Mouse (Mus musculus) heart, postnatal 14 days (tissue): Measurements from ENCODE around the gene Pars2. TPM values are rescaled to one million over a fixed set of nuclear protein-coding genes. Genes with fewer than 3 reads are reported as not detected.

Experiments used
- DNase-seq, 2 experiments: peaks; one replicate each; pipeline ENCODE4 v3.0.0; 2021 to 2022
- intact Hi-C: fragments of 180-260 bp; cut with DNase I; formaldehyde crosslinking; loops from one replicate; pipeline ENCODE4 v1.15.1; 2025
- long read RNA-seq, 2 experiments: library from polyadenylated mRNA; stranded (forward); transcript quantifications; one replicate each; pipeline ENCODE4 v2.0.0; 2021
- total RNA-seq, 2 experiments: library from RNA; stranded (reverse); gene quantifications; 2 replicates each; pipeline ENCODE4 v1.2.3; 2021

Pars2 gene
- total RNA-seq: 1 to 10 TPM; 4.7 to 5.2 TPM
- long read RNA-seq, experiment 1, transcript Pars2-201 (2 exons, 2,191 nt): major isoform, 8 of 13 reads
- long read RNA-seq, experiment 1, partial matches to known transcripts: 0 of 13 reads
- long read RNA-seq, experiment 1, other reads (novel, unspliced or antisense): 1 of 13 reads
- long read RNA-seq, experiment 2, transcript Pars2-201 (2 exons, 2,191 nt): major isoform, 8 of 14 reads
- long read RNA-seq, experiment 2, partial matches to known transcripts: 0 of 14 reads
- long read RNA-seq, experiment 2, other reads (novel, unspliced or antisense): 2 of 14 reads

DNA sequence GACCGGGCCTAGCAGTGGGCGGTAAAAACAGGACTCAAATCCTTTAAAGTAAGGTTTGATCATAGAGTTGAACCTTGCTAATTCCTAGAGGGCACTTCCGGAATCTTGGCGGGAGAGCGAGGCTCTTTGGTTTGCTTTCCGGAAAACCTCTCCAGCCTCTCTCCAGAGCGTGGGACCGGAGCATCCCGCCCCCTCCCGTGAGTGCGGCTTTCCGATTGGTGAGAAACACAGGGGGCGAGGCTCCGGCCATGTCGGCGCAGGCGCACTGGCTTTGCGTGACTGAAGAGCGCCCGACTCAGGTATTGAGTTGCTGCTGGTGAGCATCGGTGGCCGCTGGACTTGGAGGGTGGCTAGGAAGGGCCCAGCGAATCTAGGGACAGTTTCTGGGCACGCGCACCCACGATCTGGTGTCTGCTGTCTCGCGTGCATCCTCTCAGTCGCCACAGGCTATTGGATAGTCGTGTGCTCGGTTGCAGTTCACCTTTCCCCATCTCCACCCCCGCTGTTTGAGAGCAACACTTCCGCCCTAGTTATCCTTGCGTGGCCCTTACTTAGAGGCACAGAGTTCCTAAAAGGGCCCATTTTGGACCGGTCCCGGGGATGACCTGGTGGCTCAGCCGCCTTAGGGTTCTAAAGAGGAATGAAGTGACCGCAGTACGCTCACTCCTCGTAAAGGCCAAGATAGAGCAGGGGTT lies at the start of gene Pars2:
Gene Pars2 (plus strand): TSS at position 237 of the 695 bp plus-strand sequence.
- intact Hi-C loops: no loop called here
- peak; percentile 97 for DNase-seq

DNA sequence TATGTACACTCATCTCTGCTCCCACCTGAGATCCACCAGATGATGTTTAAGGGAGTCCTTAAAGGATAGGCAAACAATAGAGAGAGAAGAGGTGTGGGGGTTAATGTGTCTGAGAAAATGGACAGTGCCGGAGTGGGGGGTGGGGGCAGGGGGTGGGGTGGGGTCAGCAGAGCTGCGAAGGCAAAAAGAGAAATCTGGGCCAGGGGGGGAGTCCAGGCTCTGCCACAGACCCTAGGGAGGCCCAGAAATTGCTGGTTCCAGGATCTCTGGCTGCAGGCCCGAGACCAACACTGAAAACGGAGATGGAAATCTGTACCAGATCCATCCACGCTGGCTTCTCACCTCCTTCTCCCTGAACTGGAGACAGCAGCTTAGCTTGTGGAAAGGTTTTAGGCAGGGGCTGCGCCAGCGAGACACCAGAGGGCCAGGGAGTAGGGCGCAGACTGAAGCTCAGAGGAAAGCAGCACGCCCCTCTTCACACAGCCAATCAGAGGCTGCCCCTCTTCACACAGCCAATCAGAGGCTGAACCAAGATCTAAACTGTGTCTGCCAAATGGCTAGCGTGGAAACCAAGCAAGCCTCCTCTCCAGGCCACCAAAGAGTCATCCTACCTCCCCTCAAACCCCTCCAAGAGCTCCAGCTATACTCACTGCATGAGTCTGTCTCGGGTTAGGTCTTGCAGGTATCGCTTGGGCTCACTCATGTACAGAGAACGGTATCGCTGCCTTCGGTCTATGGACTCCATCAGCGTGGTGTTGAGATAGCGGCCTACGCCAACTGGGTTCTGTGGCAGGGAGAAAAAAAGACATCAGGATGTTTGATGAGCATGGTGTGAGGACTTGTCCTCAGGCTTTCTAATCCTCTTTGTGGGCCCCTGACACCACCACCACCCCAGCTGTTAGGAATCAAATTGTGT lies 44.0 kb upstream of the Pars2 start:
- DNase-seq: no peak
- intact Hi-C loops: no loop called here

GRCm38 (mm10) chr4:106607905-106608304 lies 43.0 kb upstream of the Pars2 start:
- no peak for DNase-seq
- intact Hi-C loops: no loop called here

DNA sequence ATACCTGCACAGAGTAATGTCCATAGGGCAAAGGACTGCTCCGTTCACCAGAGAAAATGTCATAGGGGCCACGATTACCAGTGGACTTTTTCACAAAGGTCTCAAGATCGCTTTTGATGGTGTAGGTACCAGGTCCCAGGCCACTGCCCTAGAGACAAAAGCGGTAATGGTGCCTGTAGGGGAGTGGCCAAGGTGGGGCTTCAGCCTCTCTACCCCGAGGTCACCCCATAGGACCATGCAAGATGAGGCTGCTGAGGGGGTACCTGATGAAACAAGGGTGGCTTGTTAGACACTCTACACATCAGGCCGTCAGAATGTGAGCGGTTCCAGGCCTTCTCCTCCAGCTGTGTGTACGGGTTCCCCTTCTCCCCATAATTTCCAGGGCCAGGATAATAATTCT lies 37.8 kb upstream of the Pars2 start:
- no peak for DNase-seq
- intact Hi-C loops: loop anchor here (5.0 to 10.0 kb wide), 2 partner anchors 222 to 549 kb away; no protein-coding TSS in a partner anchor

DNA sequence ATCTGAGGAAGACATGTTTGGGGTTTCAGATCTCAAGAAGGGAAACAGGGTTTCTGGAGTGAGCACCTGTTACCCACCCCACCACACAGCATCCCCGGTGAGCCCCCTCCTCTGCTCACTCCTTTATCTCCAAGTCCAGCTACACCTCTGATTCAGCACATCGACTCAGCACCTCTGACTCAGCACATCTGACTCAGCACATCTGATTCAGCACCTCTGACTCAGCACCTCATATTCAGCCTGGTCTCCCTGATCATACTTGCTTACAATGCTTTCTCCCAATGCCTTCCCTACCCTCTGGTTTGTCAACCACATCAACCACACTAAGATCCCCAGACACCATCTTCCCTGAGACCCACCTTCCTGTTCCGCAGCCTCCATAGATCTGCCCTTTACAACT lies 37.3 kb upstream of the Pars2 start:
- no peak for DNase-seq
- intact Hi-C loops: loop anchor here (5.0 to 10.0 kb wide), 2 partner anchors 221 to 549 kb away; no protein-coding TSS in a partner anchor

GRCm38 (mm10) chr4:106614180-106614797 lies 36.6 kb upstream of the Pars2 start:
- intact Hi-C loops: loop anchor here (1.0 to 10.0 kb wide), 3 partner anchors 94 to 548 kb away; no protein-coding TSS in a partner anchor
- peak; percentile 61 to 80 for DNase-seq

DNA sequence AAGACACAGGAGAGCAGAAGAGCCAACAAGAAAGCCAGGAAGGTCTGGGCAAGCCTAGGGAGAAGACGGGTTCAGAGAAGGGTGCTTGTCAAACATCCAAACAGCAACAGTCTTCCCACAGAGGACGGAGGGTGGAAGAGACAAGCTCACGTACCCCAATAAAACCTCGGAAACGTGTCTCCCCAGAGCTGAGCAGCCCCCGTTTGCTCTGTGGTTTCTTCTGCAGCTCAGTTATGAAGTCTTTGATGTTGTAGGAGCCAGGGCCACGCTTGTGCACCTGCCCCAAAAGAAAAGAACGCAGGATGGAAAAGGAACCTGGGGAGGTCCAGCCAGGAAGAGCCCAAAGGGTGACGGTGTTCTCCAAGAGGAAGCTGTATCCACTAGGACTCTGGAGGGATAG lies 36.0 kb upstream of the Pars2 start:
- intact Hi-C loops: loop anchor here (1.0 to 10.0 kb wide), 3 partner anchors 93 to 547 kb away; no protein-coding TSS in a partner anchor

DNA sequence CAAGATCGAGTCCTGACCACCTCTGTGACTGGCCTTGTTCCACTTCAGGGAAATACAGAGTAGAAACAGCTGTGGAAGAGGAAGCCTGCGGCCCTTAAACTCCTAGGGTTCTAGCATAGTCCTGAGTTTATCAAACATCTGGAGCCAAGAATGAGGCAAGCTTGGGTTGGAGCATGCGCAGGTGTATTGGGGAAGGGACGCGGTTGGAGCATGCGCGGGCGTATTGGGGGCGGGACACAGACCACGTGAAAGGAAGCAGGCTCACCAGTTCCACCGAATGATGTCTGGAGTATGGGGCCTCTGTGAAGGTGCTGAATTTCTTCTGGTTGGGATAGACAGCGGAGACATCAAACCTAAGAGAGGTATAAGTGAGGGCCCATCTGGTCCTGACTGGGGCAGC lies 35.2 kb upstream of the Pars2 start:
- no peak for DNase-seq
- intact Hi-C loops: loop anchor here (10.0 kb wide), 1 partner anchor 219 kb away; no protein-coding TSS in a partner anchor

More for the DNA sequence above, 36.0 kb upstream of the Pars2 start:
- DNase-seq: no peak

GRCm38 (mm10) chr4:106617056-106617455 lies 33.8 kb upstream of the Pars2 start, which contains the start of gene Lexm:
Gene Lexm (minus strand): TSS chr4:106617241.
- no peak for DNase-seq
- intact Hi-C loops: loop anchor here (10.0 kb wide), 1 partner anchor 218 kb away; no protein-coding TSS in a partner anchor

DNA sequence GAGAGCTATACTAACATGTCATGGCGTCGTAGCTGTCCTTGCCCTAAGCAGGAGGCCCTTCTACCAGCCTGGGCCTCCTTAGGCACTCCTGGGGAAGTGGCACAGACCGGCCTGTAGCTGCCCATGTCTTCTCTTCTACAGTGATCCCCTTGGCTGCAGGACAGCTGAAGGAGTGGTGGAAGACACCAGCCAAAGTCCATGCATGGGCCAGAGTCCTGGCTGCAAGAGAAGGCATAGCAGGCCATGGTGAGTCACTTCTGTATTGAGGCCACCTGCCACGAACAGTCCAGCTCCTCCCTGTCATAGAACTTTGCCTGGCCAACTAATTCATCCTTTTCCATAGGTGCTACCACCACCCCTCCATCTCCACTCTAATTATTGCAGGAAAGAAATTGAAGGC lies 32.0 kb upstream of the Pars2 start:
- intact Hi-C loops: loop anchor here (10.0 kb wide), 1 partner anchor 216 kb away; no protein-coding TSS in a partner anchor
- no peak for DNase-seq

DNA sequence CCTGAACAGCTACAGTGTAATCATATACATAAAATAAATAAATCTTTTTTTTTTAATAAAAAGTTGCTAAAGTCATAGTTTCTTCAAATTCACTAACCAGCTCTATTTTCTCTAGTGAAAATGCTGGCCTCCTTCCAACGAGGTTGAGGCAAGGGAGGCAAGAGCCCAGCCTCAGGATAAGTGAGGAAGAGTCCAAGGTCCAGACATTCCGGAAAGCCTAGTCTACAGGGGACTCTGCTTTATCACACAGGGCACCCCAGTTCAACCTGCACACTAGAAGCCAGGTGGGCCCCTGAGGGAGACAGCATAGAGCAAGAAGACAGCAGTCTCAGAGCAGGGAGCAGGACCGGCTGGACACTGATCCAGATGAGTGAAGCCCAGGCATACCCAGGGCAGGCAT lies 29.4 kb upstream of the Pars2 start:
- DNase-seq: no peak
- intact Hi-C loops: no loop called here

GRCm38 (mm10) chr4:106622030-106622493 lies 28.8 kb upstream of the Pars2 start, which contains the start of gene Ttc22:
Gene Ttc22 (plus strand): TSS chr4:106622432.
- intact Hi-C loops: no loop called here
- no peak for DNase-seq

DNA sequence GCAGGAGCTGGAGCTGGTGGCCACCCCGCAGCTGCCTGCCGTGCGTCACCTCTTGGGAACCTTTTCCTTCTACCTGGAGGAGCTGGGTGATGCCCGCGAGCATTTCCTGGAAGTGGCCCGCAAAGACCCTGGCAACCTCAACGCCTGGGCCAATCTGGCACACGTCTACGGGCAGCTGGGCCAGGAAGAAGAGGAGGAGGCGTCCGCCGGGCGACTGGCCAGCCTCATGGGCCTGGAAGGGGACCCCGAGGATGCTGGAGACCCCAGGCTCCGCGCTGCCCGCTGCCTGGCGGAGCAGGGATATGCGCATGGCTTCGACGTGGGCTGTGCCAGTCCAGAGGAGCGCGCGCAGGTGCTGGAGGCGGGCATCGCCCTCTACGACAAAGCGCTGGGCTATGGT lies 28.2 kb upstream of the Pars2 start:
- DNase-seq: no peak
- intact Hi-C loops: no loop called here

GRCm38 (mm10) chr4:106624271-106624670 lies 26.6 kb upstream of the Pars2 start:
- intact Hi-C loops: no loop called here

GRCm38 (mm10) chr4:106627809-106628208 lies 23.1 kb upstream of the Pars2 start:
- DNase-seq: no peak
- intact Hi-C loops: no loop called here

More at GRCm38 (mm10) chr4:106624271-106624670, 26.6 kb upstream of the Pars2 start:
- DNase-seq: no peak

- intact Hi-C loops: no loop called here
Measured at GRCm38 (mm10) chr4:106628650-106629360, 22.1 kb upstream of the Pars2 start.

GRCm38 (mm10) chr4:106629374-106629773 lies 21.5 kb upstream of the Pars2 start:
- no peak for DNase-seq
- intact Hi-C loops: no loop called here

More at GRCm38 (mm10) chr4:106628650-106629360, 22.1 kb upstream of the Pars2 start:
- DNase-seq: no peak

GRCm38 (mm10) chr4:106630333-106631220 lies 20.3 kb upstream of the Pars2 start:
- intact Hi-C loops: loop anchor here (1.0 to 5.0 kb wide), 2 partner anchors 78 to 532 kb away; no protein-coding TSS in a partner anchor
- DNase-seq: peak; percentile 63 to 71
